Mouse (Mus musculus): ENCODE data around the gene Gna15. TPM values are rescaled to one million over a fixed set of nuclear protein-coding genes. Genes with fewer than 3 reads are reported as not detected.
A peak's percentile ranks its signal among the peaks of the same experiment; 100 is the strongest.

Gene Gna15
- total and polyA plus RNA-seq, 2 experiments from 2014 or later = 0.63 TPM; not detected in 1

GRCm38 (mm10) chr10:81510246-81510810 lies 13.7 kb downstream of the Gna15 start:
- no peaks in the 10 kb centered on the region for H3K27me3 ChIP-seq (ENCODE audit: control insufficient read depth, insufficient read depth, low read length)
- TF ChIP-seq CTCF (IDR thresholded peaks at IDR 0.05; ENCODE audit: low read depth) (no peak), EP300 (IDR thresholded peaks at IDR 0.05; ENCODE audit: low read depth) (no peak)
- ATAC-seq (ENCODE audit: insufficient read depth, low read depth) (no peak), DNase-seq (ENCODE audit: low spot score) (no peak)
- no peak overlapping the region for H3K4me3 ChIP-seq (ENCODE audit: low read depth, low read length)
- H3K36me3 ChIP-seq (replicated peaks; ENCODE audit: control insufficient read depth, insufficient read depth, low read length) = no peaks in the 10 kb centered on the region
- 70% methylated on average over 14 of the region's 14 CpGs for WGBS
- H3K9ac ChIP-seq (replicated peaks; ENCODE audit: low read depth, low read length) = no peak overlapping the region
- H3K4me1 ChIP-seq (ENCODE audit: control insufficient read depth, insufficient read depth) = no peaks in the 10 kb centered on the region
- H3K9me3 ChIP-seq (replicated peaks; ENCODE audit: control insufficient read depth, low read length) = no peaks in the 10 kb centered on the region
- no peak overlapping the region for H3K4me2 ChIP-seq (ENCODE audit: low read depth, low read length)
- H3K27ac ChIP-seq (ENCODE audit: low read depth) = no peak overlapping the region

DNA sequence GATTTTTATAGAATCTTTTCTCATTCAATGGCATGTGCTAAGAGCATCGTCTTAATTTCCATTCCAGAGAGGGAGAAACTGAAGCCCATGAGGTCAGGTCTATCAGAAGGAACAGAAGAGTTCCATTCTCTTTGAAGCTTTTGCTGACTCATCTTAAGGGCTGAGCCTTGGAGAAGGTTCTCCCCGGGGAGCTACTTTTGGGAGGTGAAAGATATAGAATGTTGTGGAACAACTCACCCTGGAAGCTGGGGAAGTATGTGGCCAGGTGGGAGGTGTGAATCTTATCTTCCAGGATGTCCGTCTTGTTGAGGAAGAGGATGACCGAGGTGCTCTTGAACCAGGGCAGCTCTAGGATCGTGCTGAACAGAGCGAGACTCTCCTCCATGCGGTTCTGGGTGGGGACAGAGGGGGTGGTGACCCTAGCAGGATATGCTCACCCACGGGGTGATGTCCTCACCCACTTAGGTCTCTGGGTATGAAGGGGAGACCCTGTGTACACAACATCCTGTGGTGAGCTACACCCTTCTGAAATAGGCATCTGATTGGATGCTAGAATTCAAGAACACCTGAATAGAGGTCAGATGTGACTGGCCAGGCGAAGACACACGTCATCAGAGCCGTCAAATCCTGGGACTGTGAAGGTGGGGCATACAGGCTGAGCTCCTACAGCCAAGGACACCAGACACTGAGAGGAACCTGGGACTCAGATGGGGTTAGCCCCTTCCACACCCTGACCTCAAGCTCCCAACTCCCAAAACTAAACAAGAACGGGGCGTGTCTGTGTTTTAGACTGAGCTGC lies 16.1 kb downstream of the Gna15 start:
- no peak overlapping the region for H3K9ac ChIP-seq (replicated peaks; ENCODE audit: low read depth, low read length)
- DNase-seq (ENCODE audit: low spot score) (no peak), ATAC-seq (ENCODE audit: insufficient read depth, low read depth) (no peak)
- no peaks in the 10 kb centered on the region for H3K36me3 ChIP-seq (replicated peaks; ENCODE audit: control insufficient read depth, insufficient read depth, low read length)
- no peak overlapping the region for H3K4me2 ChIP-seq (ENCODE audit: low read depth, low read length)
- no peak overlapping the region for H3K27ac ChIP-seq (ENCODE audit: low read depth)
- no peaks in the 10 kb centered on the region for H3K9me3 ChIP-seq (replicated peaks; ENCODE audit: control insufficient read depth, low read length)
- 63% methylated on average over 13 of the region's 13 CpGs for WGBS
- no peaks in the 10 kb centered on the region for H3K4me1 ChIP-seq (ENCODE audit: control insufficient read depth, insufficient read depth)
- peaks cover 12% of the 10 kb centered on the region; the same call in 1 of the 2 replicates for H3K27me3 ChIP-seq (ENCODE audit: control insufficient read depth, insufficient read depth, low read length)
- TF ChIP-seq CTCF (IDR thresholded peaks at IDR 0.05; ENCODE audit: low read depth) (no peak), EP300 (IDR thresholded peaks at IDR 0.05; ENCODE audit: low read depth) (no peak)
- no peak overlapping the region for H3K4me3 ChIP-seq (ENCODE audit: low read depth, low read length)

GRCm38 (mm10) chr10:81507095-81507494 lies 16.9 kb downstream of the Gna15 start:
- peaks cover 13% of the 10 kb centered on the region; the same call in 1 of the 2 replicates for H3K27me3 ChIP-seq (ENCODE audit: control insufficient read depth, insufficient read depth, low read length)

DNA sequence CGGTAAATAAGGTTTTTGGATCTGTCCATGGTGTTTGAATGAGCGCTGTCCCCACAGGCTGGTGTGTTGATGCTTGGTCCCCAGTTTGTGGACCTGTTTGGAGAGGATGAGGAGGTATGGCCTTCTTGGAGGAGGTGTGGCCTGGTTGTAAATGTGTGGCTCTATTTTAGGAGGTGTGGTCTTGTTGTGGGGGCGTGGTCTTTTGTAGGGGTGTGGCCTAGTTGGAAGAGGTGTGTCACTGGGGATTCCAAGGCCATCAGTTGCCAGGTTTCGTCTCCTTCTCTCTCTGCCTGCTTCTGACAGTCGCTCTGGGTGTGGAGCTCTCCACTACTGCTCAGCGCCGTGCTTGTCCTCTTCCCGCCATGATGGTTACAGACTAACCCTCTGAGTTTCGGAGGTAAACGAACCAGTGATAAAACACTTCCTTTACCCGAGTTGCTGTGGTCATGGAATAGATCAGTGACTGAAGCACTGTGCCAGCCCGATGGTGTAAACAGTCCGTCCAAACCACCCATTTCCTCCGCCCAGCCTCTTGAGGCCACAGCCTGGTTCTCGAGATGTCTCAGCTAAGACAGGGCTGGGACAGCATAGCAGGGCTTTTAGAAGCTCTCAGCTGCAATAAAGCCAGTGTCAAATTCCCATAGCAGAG lies 18.9 kb downstream of the Gna15 start:
- TF ChIP-seq CTCF (IDR thresholded peaks at IDR 0.05; ENCODE audit: low read depth) (no peak), EP300 (IDR thresholded peaks at IDR 0.05; ENCODE audit: low read depth) (no peak)
- WGBS = 71% methylated on average over 15 of the region's 15 CpGs
- H3K4me1 ChIP-seq (ENCODE audit: control insufficient read depth, insufficient read depth) = no peaks in the 10 kb centered on the region

More at GRCm38 (mm10) chr10:81507095-81507494, 16.9 kb downstream of the Gna15 start:
- no peak overlapping the region for H3K4me3 ChIP-seq (ENCODE audit: low read depth, low read length)
- no peaks in the 10 kb centered on the region for H3K36me3 ChIP-seq (replicated peaks; ENCODE audit: control insufficient read depth, insufficient read depth, low read length)
- H3K9me3 ChIP-seq (replicated peaks; ENCODE audit: control insufficient read depth, low read length) = no peaks in the 10 kb centered on the region
- no peak overlapping the region for H3K4me2 ChIP-seq (ENCODE audit: low read depth, low read length)
- WGBS = 31% methylated on average over 6 of the region's 6 CpGs
- TF ChIP-seq CTCF (IDR thresholded peaks at IDR 0.05; ENCODE audit: low read depth) (no peak), EP300 (IDR thresholded peaks at IDR 0.05; ENCODE audit: low read depth) (no peak)
- H3K27ac ChIP-seq (ENCODE audit: low read depth) = no peak overlapping the region
- no peak for ATAC-seq (ENCODE audit: insufficient read depth, low read depth)
- no peak for DNase-seq (ENCODE audit: low spot score)
- H3K4me1 ChIP-seq (ENCODE audit: control insufficient read depth, insufficient read depth) = no peaks in the 10 kb centered on the region
- H3K9ac ChIP-seq (replicated peaks; ENCODE audit: low read depth, low read length) = no peak overlapping the region

DNA sequence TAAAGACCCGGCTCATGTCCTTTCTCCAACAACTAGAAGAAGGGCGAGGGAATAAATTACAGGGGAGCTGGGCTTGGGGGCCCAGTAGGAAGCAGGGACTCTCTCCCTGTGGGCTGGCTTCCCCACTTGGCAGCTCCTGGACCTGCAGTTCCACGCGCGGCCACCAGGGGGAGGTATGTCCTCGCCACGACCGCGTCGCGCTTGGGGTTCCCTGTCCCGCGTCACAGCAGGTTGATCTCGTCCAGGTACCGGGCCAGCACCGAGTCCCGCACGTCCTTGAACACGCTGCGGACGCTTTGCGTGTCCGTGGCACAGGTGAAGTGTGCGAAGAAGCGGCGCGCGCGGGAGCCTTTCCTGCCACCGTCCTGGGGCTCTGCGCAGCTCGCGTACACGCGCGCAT lies 21.4 kb downstream of the Gna15 start:
- peak; percentile 50; the same call in 1 of the 2 replicates for ATAC-seq (ENCODE audit: insufficient read depth, low read depth)
- DNase-seq (ENCODE audit: low spot score) = peak; percentile 47

More for the DNA sequence above, 18.9 kb downstream of the Gna15 start:
- Histone ChIP-seq H3K4me2 (ENCODE audit: low read depth, low read length) (no peak overlapping the region), H3K9ac (replicated peaks; ENCODE audit: low read depth, low read length) (no peak overlapping the region), H3K4me3 (ENCODE audit: low read depth, low read length) (no peak overlapping the region), H3K36me3 (replicated peaks; ENCODE audit: control insufficient read depth, insufficient read depth, low read length) (no peaks in the 10 kb centered on the region), H3K27ac (ENCODE audit: low read depth) (no peak overlapping the region), H3K27me3 (ENCODE audit: control insufficient read depth, insufficient read depth, low read length) (peaks cover 13% of the 10 kb centered on the region; the same call in 1 of the 2 replicates), H3K9me3 (replicated peaks; ENCODE audit: control insufficient read depth, low read length) (no peaks in the 10 kb centered on the region)
- DNase-seq (ENCODE audit: low spot score) (no peak), ATAC-seq (ENCODE audit: insufficient read depth, low read depth) (no peak)

More for the DNA sequence above, 21.4 kb downstream of the Gna15 start:
- TF ChIP-seq EP300 (IDR thresholded peaks at IDR 0.05; ENCODE audit: low read depth) (no peak), CTCF (IDR thresholded peaks at IDR 0.05; ENCODE audit: low read depth) (peak; percentile 97)
- no peaks in the 10 kb centered on the region for H3K9me3 ChIP-seq (replicated peaks; ENCODE audit: control insufficient read depth, low read length)
- WGBS = 11% methylated on average over 36 of the region's 36 CpGs
- peaks cover 13% of the 10 kb centered on the region; the same call in 1 of the 2 replicates for H3K27me3 ChIP-seq (ENCODE audit: control insufficient read depth, insufficient read depth, low read length)
- no peak overlapping the region for H3K27ac ChIP-seq (ENCODE audit: low read depth)
- H3K4me3 ChIP-seq (ENCODE audit: low read depth, low read length) = peak overlapping the region; percentile 35
- peak overlapping the region; percentile 61 for H3K4me2 ChIP-seq (ENCODE audit: low read depth, low read length)
- H3K4me1 ChIP-seq (ENCODE audit: control insufficient read depth, insufficient read depth) = no peaks in the 10 kb centered on the region
- H3K36me3 ChIP-seq (replicated peaks; ENCODE audit: control insufficient read depth, insufficient read depth, low read length) = no peaks in the 10 kb centered on the region
- H3K9ac ChIP-seq (replicated peaks; ENCODE audit: low read depth, low read length) = no peak overlapping the region
